Mouse (Mus musculus): ENCODE measurements at regions not wholly inside any gene's neighbourhood (a gene's known extent, or its start where the extent isn't known, plus 50 kb on each side); places are given as distances from the start of the nearest gene placed in this dataset.
"Not testable (repeated sequence)": the region's sequence is repeated elsewhere in the genome, so short reads cannot be mapped to it uniquely, and the experiment has no call there.

GRCm38 (mm10) chr10:69044171-69044651, 107.0 kb upstream of the Rhobtb1 start:
- DNase-seq (ENCODE audit: low spot score): no peak

GRCm38 (mm10) chr10:69045275-69045674, 106.0 kb upstream of the Rhobtb1 start:
- no peak for DNase-seq (ENCODE audit: low spot score)

DNA sequence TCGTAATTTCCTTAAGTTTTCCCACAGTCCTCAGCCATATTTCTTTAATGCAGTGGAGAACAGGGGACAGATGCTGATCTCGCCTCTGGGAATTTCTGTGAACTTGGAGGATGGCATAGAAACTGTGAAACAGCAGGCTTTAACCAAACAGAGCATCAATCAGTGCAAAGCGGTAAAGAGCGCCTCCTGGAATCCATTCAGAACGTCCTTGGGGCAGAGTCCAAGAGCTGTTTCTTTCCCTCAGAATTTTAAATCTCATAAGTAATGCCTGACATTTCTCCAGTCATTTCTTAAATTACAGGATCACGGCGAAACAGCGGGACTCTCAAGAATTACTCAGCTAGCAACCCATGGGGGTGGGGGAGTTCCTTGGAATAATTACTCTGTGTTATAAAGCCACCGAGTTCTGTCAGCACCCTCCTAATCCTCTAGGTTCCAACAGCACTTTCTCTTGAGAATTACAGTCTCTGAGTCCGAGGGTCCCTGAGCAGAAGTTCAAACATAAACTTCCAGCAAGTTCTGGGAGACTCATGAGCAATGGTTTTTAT, 105.2 kb upstream of the Rhobtb1 start:
- no peak for DNase-seq (ENCODE audit: low spot score)

GRCm38 (mm10) chr10:69078008-69078407, 73.2 kb upstream of the Rhobtb1 start:
- no peak for DNase-seq (ENCODE audit: low spot score)

DNA sequence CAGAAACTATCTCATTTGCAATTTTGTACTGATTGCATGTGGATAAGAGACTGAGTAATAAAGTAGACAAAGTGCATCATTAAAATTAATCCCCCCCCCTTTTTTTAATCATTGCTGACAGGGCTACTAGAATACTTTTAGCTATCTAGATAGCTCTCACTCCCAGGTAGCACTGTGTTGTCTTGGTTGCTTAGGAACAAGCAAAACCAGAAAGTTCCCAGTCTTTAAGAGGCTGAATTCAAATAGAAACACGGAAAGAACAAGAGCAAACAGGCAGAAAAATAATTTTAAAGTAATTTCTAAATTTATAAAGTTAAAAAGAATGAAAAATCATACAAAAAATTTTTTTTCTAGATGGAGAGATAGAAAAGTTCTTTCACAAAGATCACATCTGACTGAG, 65.0 kb upstream of the Rhobtb1 start:
- DNase-seq (ENCODE audit: low spot score): no peak

- no peak for DNase-seq (ENCODE audit: low spot score)
Measured at GRCm38 (mm10) chr10:69091872-69092271, 59.4 kb upstream of the Rhobtb1 start.

GRCm38 (mm10) chr10:69100021-69100420, 51.2 kb upstream of the Rhobtb1 start:
- DNase-seq (ENCODE audit: low spot score): no peak

GRCm38 (mm10) chr10:69100742-69101141, 50.5 kb upstream of the Rhobtb1 start:
- not testable (repeated sequence) for DNase-seq (ENCODE audit: low spot score)

Measured in urinary bladder, postnatal 25 days (tissue).